Mouse (Mus musculus): ENCODE measurements around the gene Tm9sf1. TPM values are rescaled to one million over a fixed set of nuclear protein-coding genes. Genes with fewer than 3 reads are reported as not detected.

Gene Tm9sf1
- 10 to 100 TPM; 34.3 to 37.8 TPM for total RNA-seq (2023)

GRCm38 (mm10) chr14:55643060-55643907, at the start of gene Tm9sf1:
Tm9sf1 (minus strand) TSS chr14:55643806.

GRCm38 (mm10) chr14:55681160-55682117, 37.8 kb upstream of the Tm9sf1 start, which contains the start of gene Tinf2:
Tinf2 (minus strand) TSS chr14:55681820.

GRCm38 (mm10) chr14:55671833-55672740, 28.5 kb upstream of the Tm9sf1 start, which contains the start of the genes Gmpr2 and Nedd8:
Gmpr2 (plus strand) TSS chr14:55671941.
Nedd8 (minus strand) TSS chr14:55672124.

GRCm38 (mm10) chr14:55659960-55660573, 16.5 kb upstream of the Tm9sf1 start, which contains the start of gene Mdp1:
Mdp1 (minus strand) TSS chr14:55660508.

GRCm38 (mm10) chr14:55649884-55650283, 6.3 kb upstream of the Tm9sf1 start, which contains the start of gene Tssk4:
Tssk4 (plus strand) TSS chr14:55650184.

GRCm38 (mm10) chr14:55637795-55638194, 5.8 kb downstream of the Tm9sf1 start, which contains the start of gene Gm49378:
Gm49378 (minus strand) TSS chr14:55637895.

GRCm38 (mm10) chr14:55635523-55636007, 8.0 kb downstream of the Tm9sf1 start, which contains the start of gene Ipo4:
Ipo4 (minus strand) TSS chr14:55635957.

GRCm38 (mm10) chr14:55617822-55618221, 25.8 kb downstream of the Tm9sf1 start, which contains the start of gene Rec8:
Rec8 (plus strand) TSS chr14:55618037.

GRCm38 (mm10) chr14:55603271-55603632, 40.4 kb downstream of the Tm9sf1 start, which contains the start of gene Irf9:
Irf9 (plus strand) TSS chr14:55603571.

GRCm38 (mm10) chr14:55591331-55591891, 52.2 kb downstream of the Tm9sf1 start, which contains the start of gene Rnf31:
Rnf31 (plus strand) TSS chr14:55591708.

GRCm38 (mm10) chr14:55590748-55591330, 52.8 kb downstream of the Tm9sf1 start, which contains the start of gene Psme2:
Psme2 (minus strand) TSS chr14:55591113.

Other genes starting within 250 kb of the Tm9sf1 start
- gene Dhrs4, start 165.0 kb downstream of the Tm9sf1 start, total RNA-seq (2023): 10 to 100 TPM; 14.0 to 26.8 TPM
- under 1 TPM; 0.11 to 0.35 TPM for gene Carmil3, start 153.2 kb downstream of the Tm9sf1 start, total RNA-seq (2023)
- gene Cpne6, start 133.4 kb downstream of the Tm9sf1 start, total RNA-seq (2023): not detected
- not detected for gene Nrl, start 118.8 kb downstream of the Tm9sf1 start, total RNA-seq (2023)
- 10 to 100 TPM; 28.8 to 36.8 TPM for gene Pck2, start 103.5 kb downstream of the Tm9sf1 start, total RNA-seq (2023)
- gene Dcaf11, start 83.8 kb downstream of the Tm9sf1 start, total RNA-seq (2023): 10 to 100 TPM; 48.3 to 50.3 TPM
- gene A730061H03Rik, start 83.4 kb downstream of the Tm9sf1 start, total RNA-seq (2023): 10 to 100 TPM in 1 of 2 experiments, 1 to 10 TPM in 1; 8.6 to 10.4 TPM
- not detected for gene Fitm1, start 68.2 kb downstream of the Tm9sf1 start, total RNA-seq (2023)
- gene Psme1, start 65.7 kb downstream of the Tm9sf1 start, total RNA-seq (2023): 100 to 1,000 TPM; 144 to 155 TPM
- 1 to 10 TPM; 4.9 to 6.6 TPM for gene Emc9, start 58.5 kb downstream of the Tm9sf1 start, total RNA-seq (2023)
- 100 to 1,000 TPM; 191 to 193 TPM for gene Psme2, start 52.7 kb downstream of the Tm9sf1 start, total RNA-seq (2023)
- gene Rnf31, start 52.1 kb downstream of the Tm9sf1 start, total RNA-seq (2023): 10 to 100 TPM; 51.6 to 55.7 TPM
- 10 to 100 TPM; 41.1 to 56.8 TPM for gene Irf9, start 40.2 kb downstream of the Tm9sf1 start, total RNA-seq (2023)
- gene Rec8, start 25.8 kb downstream of the Tm9sf1 start, total RNA-seq (2023): 1 to 10 TPM; 1.2 to 3.1 TPM
- 10 to 100 TPM; 12.2 to 12.4 TPM for gene Ipo4, start 7.8 kb downstream of the Tm9sf1 start, total RNA-seq (2023)
- 1 to 10 TPM in 1 of 2 experiments, under 1 TPM in 1; 0.31 to 1.2 TPM for gene Gm49378, start 5.9 kb downstream of the Tm9sf1 start, total RNA-seq (2023)
- gene Tssk4, start 6.4 kb upstream of the Tm9sf1 start, total RNA-seq (2023): 1 to 10 TPM; 2.0 to 3.4 TPM
- 10 to 100 TPM; 15.9 TPM for gene Mdp1, start 16.7 kb upstream of the Tm9sf1 start, total RNA-seq (2023)
- gene Gmpr2, start 28.1 kb upstream of the Tm9sf1 start, total RNA-seq (2023): 10 to 100 TPM; 14.6 to 15.9 TPM
- gene Nedd8, start 28.3 kb upstream of the Tm9sf1 start, total RNA-seq (2023): 100 to 1,000 TPM; 178 to 185 TPM
- gene Tinf2, start 38.0 kb upstream of the Tm9sf1 start, total RNA-seq (2023): 10 to 100 TPM; 60.2 to 61.1 TPM
- 1 to 10 TPM; 1.3 to 2.2 TPM for gene Tgm1, start 70.1 kb upstream of the Tm9sf1 start, total RNA-seq (2023)
- gene Rabggta, start 78.5 kb upstream of the Tm9sf1 start, total RNA-seq (2023): 10 to 100 TPM; 21.0 to 23.4 TPM
- 10 to 100 TPM; 57.3 to 62.3 TPM for gene Dhrs1, start 101.9 kb upstream of the Tm9sf1 start, total RNA-seq (2023)
- 10 to 100 TPM; 14.8 to 20.7 TPM for gene Nop9, start 101.9 kb upstream of the Tm9sf1 start, total RNA-seq (2023)
- gene Cideb, start 114.7 kb upstream of the Tm9sf1 start, total RNA-seq (2023): under 1 TPM; 0.33 to 0.57 TPM
- under 1 TPM; 0.55 to 0.61 TPM for gene Ltb4r2, start 117.6 kb upstream of the Tm9sf1 start, total RNA-seq (2023)
- 100 to 1,000 TPM; 205 to 213 TPM for gene Ltb4r1, start 122.2 kb upstream of the Tm9sf1 start, total RNA-seq (2023)
- gene Adcy4, start 140.3 kb upstream of the Tm9sf1 start, total RNA-seq (2023): under 1 TPM; 0.29 to 0.77 TPM
- 10 to 100 TPM; 32.4 to 37.6 TPM for gene Ripk3, start 145.1 kb upstream of the Tm9sf1 start, total RNA-seq (2023)
- gene Nfatc4, start 179.3 kb upstream of the Tm9sf1 start, total RNA-seq (2023): not detected
- gene Nynrin, start 210.2 kb upstream of the Tm9sf1 start, total RNA-seq (2023): 1 to 10 TPM; 2.9 to 4.2 TPM
- 1 to 10 TPM in 1 of 2 experiments, under 1 TPM in 1; 0.53 to 1.3 TPM for gene Cbln3, start 240.6 kb upstream of the Tm9sf1 start, total RNA-seq (2023)
- 10 to 100 TPM; 62.4 to 74.0 TPM for gene Khnyn, start 241.1 kb upstream of the Tm9sf1 start, total RNA-seq (2023)